Mouse (Mus musculus) brown adipose tissue, adult 24 weeks (tissue): ENCODE data around the gene Ccdc60. TPM values are rescaled to one million over a fixed set of nuclear protein-coding genes. Genes with fewer than 3 reads are reported as not detected.
"Not testable (repeated sequence)": the region's sequence is repeated elsewhere in the genome, so short reads cannot be mapped to it uniquely, and the experiment has no call there.

Experiments
- H3K27ac ChIP-seq: fragments of 200-500 bp; replicated peaks from 2 replicates; pipeline ENCODE4 v1.5.1; 2012; ENCODE audit warnings: low read depth, mild to moderate bottlenecking, low read length
- H3K4me1 ChIP-seq: fragments of 200-500 bp; 2 replicates; pipeline ENCODE4 v1.6.1; 2012; ENCODE audit warnings: low read length, mixed read lengths; ENCODE audit not compliant: control insufficient read depth, insufficient read depth, insufficient read length
- H3K4me3 ChIP-seq: fragments of 200-500 bp; 2 replicates; pipeline ENCODE4 v1.5.1; 2012; ENCODE audit warnings: low read depth, mild to moderate bottlenecking, low read length, moderate library complexity; ENCODE audit not compliant: insufficient read depth
- polyA plus RNA-seq: library from polyadenylated mRNA; stranded (reverse); fragments of >200 nt; gene quantifications from 2 replicates; pipeline ENCODE4 v1.2.4, GENCODE M21; 2012; ENCODE audit not compliant: missing spikeins, insufficient read depth, insufficient read length

Gene Ccdc60
- polyA plus RNA-seq, 1 experiment = not detected

DNA sequence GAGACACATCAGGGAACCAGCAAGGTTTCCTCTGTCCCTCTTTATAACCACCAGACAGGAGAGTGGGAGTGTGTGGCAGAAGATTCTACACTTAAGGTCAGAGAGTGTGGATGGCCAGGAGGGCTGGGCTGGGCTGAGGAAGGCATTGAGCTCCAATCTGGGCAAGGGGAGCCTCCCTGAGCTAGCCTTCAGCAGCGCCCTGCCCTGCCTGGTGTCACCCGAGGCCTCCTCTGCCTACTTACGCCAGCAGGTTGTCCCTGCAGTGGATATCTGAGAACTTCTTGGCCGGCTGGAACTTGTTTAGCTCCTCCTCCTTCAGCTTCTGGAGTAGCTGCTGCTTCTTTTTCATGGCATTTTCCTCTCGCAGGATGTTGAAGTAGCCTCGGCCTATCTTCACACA is 99.0 kb downstream of the Ccdc60 start:
- Histone ChIP-seq H3K4me3 (no peak overlapping the region), H3K4me1 (no peaks in the 10 kb centered on the region), H3K27ac (no peak overlapping the region)

DNA sequence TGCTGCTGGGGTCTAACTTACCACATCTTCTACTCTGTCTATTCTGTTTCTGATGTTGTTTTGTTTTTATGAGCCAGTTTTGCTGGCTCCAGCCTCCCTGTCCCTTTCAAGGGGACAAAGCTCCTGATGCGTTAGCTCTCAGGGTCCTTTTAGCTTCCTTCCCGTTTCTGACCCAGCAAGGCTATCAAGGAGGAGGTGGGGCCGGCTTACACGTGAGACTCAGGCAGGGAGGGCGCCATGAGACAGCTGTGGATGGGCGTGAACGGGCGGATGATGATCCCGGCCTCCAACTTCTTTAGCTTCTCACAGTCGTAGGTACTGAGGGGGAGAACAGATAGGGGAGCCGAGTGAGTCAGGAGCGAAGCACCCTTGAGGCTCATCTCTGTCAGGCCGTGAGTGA is 108.2 kb downstream of the Ccdc60 start:
- Histone ChIP-seq H3K4me3 (no peak overlapping the region), H3K27ac (no peak overlapping the region), H3K4me1 (no peaks in the 10 kb centered on the region)

DNA sequence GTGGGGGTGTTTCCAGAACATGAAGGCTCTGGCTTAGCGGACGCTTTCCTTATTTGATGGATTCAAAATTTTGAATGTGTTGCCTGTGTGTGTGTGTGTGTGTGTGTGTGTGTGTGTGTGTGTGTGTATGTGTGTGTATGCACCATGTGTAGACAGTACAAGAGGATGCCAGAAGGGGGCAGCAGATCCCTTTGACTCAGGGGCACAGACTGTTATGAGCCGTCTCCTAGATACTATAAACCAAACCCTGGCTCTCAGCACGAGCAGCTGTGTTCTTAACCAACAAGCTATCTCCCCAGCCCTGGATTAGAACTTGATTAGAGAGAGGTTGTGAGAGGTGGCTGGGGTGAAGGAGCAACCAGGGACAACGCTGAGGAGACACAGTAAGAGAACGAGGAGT is 117.1 kb downstream of the Ccdc60 start:
- no peak overlapping the region for H3K27ac ChIP-seq
- H3K4me3 ChIP-seq = no peak overlapping the region
- H3K4me1 ChIP-seq = no peaks in the 10 kb centered on the region

DNA sequence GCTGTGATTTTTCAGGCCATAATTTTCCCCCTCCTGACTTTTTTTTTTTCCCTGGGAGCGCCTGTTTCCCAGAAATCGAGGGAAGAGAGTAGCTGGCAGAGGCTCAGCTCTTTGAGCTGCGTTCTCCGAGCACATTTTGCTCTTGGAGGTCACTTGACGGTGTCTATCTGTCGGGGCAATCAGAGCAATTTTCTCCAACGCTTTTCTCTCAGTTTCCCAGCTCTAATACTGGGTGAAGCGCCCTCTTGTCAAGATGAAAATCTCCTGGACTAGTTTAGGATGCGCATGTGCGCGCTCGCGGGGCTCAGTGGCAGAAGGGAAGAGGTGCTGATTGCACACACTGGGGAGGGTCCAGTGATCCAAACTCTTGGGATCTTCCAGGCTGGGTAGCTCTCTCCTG is 121.8 kb downstream of the Ccdc60 start:
- Histone ChIP-seq H3K4me3 (no peak overlapping the region), H3K4me1 (no peaks in the 10 kb centered on the region), H3K27ac (no peak overlapping the region)

DNA sequence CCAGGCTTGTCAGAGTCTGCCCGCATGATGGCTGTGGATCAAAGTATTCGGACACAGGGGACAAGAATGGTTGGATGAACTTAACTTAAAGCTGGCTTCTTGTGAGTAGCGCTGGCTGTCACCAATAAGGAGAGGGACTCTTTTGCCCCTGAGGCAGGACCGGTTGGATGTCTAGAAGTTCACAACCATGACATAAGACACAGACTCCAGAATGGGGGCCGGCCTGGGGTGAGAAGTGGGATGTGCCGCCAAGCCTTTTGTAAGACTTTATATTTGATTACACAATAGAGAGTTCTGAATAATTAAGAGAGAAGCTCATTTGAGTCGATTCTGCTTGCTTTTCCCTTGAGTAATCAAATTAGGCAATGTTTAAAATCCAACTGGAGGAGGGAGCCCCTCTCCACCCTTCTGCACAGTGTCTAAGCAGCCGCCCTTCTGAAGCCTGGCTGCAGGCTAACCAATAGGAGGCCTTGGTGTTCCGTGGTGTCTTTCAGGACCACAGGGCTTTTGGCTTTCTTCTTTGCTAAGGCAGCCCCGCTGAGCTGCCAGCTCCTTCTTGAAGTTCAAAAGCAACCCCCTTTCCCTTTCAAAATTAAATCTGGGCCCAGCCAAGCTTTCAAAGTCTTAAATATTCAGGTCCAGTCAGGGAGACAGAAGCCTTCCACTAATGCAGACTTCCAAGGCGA is 123.4 kb downstream of the Ccdc60 start:
- Histone ChIP-seq H3K27ac (no peak overlapping the region), H3K4me1 (no peaks in the 10 kb centered on the region), H3K4me3 (no peak overlapping the region)

DNA sequence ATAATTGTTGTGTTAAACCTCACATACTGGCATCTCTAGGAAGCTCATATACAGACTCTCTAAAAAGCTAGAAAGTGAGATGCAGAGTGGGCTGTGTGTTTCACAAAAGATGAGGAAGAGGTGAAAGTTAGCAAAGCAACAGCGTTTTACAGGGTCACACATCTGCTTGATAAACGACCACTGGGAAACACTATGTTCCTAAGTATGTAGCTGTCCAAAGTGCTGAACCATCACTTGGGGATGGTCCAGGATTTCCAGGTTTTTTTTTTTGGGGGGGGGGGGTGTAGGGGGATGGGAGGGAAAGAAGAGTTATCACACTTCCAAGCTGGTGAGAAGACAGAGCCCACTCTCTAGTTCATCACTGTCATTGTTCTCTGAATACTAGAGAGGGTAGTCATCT is 134.0 kb downstream of the Ccdc60 start:
- no peak overlapping the region for H3K27ac ChIP-seq
- H3K4me1 ChIP-seq = no peaks in the 10 kb centered on the region
- H3K4me3 ChIP-seq = no peak overlapping the region

DNA sequence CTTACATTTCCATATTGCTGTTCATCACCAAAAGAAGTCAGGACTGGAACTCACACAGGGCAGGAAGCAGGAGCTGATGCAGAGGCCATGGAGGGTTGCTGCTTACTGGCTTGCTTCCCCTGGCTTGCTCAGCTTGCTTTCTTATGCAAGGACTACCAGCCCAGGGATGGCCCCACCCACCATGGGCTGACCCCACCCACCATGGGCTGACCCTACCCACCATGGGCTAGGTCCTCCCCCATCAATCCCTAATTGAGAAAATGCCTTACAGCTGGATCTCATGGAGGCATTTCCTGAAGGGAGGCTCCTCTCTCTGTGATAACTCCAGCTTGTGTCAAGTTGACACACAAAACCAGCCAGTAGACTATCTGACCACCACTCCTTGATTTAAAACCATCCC is 142.3 kb downstream of the Ccdc60 start:
- not testable (repeated sequence) for H3K27ac ChIP-seq, H3K4me1 ChIP-seq, H3K4me3 ChIP-seq

DNA sequence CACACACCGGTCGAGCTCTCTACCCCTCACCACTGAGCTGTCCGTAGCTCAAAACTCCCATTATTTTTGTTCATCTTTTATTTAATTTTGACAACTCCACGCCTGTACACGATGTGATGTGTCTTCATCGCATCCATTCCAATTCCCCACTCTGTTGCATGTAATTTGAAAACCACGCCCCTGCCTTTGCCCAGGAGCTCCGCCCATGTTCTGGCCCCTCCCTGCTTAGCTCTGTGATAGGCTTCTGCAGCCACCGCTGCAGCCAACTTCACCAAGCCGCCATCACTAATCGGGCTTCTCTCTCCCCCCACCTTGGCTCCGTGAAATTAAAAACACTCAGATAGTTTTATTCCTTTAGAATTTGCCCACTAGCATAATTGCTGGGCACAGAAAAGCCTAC is 144.1 kb downstream of the Ccdc60 start:
- Histone ChIP-seq H3K4me3 (no peak overlapping the region), H3K4me1 (no peaks in the 10 kb centered on the region), H3K27ac (no peak overlapping the region)

DNA sequence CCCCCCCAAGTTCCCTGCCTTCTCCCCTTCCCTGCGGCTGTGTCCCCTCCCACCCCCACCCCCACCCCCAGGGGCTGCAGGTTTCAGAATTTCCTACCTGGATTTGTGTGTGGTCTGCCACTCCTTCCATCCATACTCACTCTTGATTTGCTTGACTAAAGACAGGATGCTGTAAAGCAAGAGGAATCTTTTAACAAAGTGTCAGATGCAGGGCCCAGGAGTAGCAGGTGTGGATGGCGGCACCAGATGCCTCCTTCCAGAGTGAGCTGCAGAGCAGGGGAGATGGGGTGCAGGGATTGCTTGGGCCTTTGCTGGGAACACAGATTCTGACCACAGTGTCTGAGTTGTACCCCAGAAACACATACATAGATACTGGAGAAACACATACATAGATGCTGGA is 148.1 kb downstream of the Ccdc60 start:
- no peaks in the 10 kb centered on the region for H3K4me1 ChIP-seq
- no peak overlapping the region for H3K4me3 ChIP-seq
- no peak overlapping the region for H3K27ac ChIP-seq

DNA sequence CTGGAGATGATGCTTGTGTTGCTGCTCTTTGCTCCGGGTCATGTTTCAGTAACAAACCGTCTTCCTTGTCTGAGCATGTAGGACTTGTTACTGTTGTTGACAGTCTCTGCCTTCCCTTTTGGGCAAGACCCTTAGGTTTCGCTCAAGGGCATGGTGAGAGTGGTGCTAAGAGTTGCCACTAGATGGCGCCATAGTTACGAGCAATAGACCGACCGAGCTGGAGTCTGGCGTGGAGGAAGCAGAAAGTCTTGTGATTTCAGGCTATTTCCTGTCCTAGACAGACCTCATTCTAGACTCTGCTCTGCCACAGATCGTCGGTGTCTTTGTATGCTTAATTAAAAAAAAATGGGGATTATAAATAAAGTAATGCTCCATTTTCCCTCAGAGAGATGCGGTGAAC is 165.4 kb downstream of the Ccdc60 start:
- no peak overlapping the region for H3K4me3 ChIP-seq
- H3K27ac ChIP-seq = no peak overlapping the region
- no peaks in the 10 kb centered on the region for H3K4me1 ChIP-seq

DNA sequence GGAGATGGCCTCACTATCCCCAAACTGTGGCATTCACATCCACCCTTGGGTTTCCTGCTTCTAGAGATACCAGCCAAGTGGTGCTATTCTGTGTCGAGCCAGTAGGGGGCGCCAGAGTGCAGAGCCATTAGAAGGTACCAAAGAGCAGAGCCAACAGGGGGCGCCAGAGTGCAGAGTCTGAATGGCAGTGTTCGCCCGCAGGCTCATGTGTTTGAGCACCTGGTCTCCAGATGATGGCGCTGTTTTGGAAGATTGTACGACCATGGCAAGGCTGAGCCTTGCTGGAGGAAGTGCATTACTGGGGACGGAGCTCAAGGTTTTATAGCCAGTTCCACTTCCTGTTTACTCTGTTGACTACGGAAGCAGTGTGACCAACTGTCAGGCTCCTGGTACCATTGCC is 172.2 kb downstream of the Ccdc60 start:
- Histone ChIP-seq H3K4me3 (no peak overlapping the region), H3K27ac (no peak overlapping the region), H3K4me1 (no peaks in the 10 kb centered on the region)

DNA sequence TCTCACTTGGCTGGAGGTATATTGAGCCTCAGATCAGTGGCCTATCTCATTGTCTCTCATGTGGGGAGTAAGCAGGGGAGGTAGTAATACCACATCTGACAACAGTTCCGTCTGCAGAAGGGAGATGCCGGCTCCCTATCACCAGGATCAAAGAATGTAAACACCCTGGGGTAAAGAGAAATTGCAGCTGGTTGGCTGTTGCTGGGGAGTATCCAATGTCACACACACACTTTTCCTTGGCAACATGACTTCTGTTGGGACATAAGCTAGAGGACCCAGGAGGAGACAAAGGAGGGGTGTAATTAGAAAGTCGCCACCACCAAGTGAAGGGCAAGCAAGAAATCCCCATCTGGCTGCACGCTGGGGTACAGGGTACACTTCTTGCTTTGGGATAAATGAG is 172.7 kb downstream of the Ccdc60 start:
- no peak overlapping the region for H3K27ac ChIP-seq

DNA sequence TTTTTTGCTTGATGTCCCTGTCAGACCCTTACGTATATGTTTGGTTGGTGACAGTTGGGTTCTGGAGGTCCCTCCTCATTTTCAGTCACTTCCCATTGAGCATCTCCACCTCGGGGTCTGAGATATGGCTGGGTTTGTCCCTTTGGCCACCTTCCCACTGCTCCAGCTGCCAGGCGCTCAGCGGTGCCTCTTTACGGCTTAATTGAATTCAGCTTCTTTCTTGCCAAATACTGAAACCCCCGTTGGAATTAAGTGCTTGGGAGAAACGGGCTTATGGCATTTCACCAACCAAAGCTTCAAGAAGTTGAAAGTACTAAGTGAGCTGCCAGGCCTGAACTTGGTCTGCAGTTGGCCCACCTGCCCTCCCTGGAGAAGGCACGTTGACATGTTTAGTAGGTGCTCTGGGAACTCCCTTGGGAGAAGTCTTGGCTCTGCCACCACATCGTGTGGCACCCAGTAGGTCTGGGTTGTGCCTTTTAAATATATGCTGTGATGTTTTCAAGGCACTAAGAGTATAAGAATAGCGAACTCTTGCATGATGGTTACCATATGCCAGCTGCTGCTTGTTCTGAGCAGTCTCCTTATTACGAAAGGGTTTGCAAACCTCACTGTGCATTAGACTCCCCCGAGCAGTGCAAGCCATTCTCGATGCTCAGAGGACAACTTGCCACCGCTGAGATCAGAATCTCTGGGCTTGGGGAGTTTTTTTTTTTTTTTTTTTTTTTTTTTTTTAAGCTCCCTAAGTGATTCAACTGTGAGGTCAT is 173.5 kb downstream of the Ccdc60 start:
- Histone ChIP-seq H3K4me3 (no peak overlapping the region), H3K4me1 (no peaks in the 10 kb centered on the region), H3K27ac (no peak overlapping the region)

More for the DNA sequence above, 172.7 kb downstream of the Ccdc60 start:
- Histone ChIP-seq H3K4me1 (no peaks in the 10 kb centered on the region), H3K4me3 (no peak overlapping the region)

DNA sequence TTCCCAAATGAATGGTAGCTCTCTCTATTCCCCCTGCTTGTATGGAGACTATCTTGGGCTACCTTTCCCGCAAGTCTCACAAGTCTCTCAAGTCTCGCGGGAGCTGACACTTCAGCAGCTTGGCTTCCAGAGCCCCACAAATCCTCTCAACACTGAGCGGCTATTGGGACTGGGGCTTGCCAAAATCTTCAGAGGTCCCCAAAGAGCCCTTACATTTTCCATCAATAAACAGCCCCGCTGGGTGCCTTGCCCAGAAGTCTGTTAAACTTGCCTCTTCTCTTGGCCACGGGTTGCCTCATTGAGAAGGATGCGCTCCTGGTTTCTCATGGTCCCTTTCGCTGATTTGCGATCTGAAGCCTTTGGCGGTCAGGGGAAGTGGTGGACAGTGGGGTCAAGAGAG is 180.1 kb downstream of the Ccdc60 start:
- H3K4me1 ChIP-seq = no peaks in the 10 kb centered on the region
- H3K27ac ChIP-seq = no peak overlapping the region
- H3K4me3 ChIP-seq = no peak overlapping the region

DNA sequence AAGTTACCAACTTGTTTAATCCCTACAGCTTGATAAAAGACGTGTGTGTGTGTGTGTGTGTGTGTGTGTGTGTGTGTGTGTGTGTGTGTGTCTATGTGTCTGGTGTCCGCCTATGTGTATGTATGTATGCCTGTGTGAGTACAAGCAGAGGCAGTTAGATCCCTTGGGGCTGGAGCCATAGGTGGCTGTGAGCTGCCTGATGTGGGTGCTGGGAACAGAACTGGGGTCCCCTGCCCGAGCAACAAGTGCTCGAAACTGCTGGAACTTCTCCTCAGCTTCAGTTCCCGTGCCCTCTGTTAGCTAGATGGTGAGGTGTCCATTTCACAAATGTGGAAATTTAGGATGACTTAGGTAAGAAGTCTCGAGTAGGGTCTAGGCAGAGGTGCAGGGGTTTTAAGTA is 204.6 kb downstream of the Ccdc60 start:
- Histone ChIP-seq H3K4me1 (no peaks in the 10 kb centered on the region), H3K27ac (no peak overlapping the region), H3K4me3 (no peak overlapping the region)

DNA sequence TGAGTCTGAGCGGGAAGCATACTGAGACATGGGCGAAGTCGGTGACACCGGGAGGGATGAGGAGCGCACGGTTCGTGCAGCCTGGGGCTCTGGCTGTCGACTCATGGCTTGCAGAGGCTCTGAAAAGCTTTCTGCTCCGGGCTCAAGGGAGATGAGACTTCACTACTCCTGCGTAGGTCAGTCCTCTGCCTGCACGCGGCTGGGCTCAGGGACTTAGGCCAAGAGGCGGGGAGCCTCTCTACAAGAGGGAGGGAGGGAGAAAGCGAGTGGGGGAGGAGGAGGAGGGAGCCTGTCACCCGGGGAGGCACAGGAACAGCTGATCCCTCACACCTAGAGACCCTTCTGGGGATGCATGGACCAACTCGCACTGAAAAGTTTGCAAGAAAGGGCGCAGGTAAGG is 205.7 kb downstream of the Ccdc60 start, which contains the start of gene Tmem233:
Tmem233 (minus strand) TSS at position 164 of the 400 bp plus-strand sequence.
- Histone ChIP-seq H3K27ac (no peak within 1 kb of the TSS), H3K4me3 (no peak within 1 kb of the TSS), H3K4me1 (no peaks in the 10 kb centered on the region)
